In the genomic region with DNA sequence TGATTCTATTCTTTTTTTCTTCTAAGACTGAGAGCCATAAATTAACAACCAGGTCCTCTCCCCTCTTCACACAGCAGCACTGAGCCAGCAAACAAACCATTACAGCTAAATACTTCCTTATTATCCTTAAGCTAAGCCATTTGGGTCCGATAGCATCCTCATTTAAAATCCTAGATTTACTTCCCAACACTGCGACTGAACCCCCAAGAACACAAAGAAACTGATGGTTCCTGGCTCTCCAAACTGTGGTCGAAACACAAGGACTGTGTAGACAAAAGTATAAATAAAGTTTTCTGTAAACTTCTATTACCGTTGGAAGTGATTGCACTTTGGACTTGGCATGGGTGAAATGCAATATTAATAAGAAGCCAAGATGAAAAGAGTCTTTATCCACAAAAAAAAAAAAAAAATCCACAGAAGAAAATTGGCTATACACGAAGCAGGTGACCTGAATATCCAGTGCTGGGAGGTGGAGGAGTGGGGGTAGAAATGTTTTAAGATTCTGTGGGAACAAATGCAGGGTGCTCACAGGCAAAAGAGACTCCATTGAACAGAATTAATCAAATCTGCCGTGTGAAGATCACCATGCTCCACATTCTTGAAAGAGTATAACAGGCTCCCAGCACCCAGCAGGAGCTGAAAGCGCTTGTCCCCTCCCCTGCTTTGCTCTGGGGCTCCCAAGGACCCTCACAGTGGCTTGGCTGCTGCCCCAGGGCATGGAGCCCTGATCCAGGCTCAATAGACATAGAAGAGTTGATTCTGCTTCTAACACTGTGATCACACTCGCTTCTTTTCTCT, we compare ENCODE assay signal across 8 mouse cellular contexts. TPM values are rescaled to one million over a fixed set of nuclear protein-coding genes. Genes with fewer than 3 reads are reported as not detected.
DNase-seq lines count a peak whose midpoint lies in the region; ATAC-seq lines count a peak whose summit lies in the region.

No protein-coding gene starts in this region.

- no peak for ATAC-seq in megakaryocyte progenitor cell, adult 5-6 weeks (replicated peaks; ENCODE audit: poor library complexity)

- DNase-seq in embryo, embryonic 10.5 days (ENCODE audit: low spot score) = peak; percentile 45
- DNase-seq in frontal cortex, postnatal 10 days (ENCODE audit: low spot score in 2 of 2) = peak; percentile 43 to 67
- peak; percentile 39 for DNase-seq in left cerebral cortex, adult 11 months (ENCODE audit: low spot score)
- DNase-seq in retina, embryonic 14.5 days (ENCODE audit: low spot score) = peak; percentile 12
- no peak for DNase-seq in spleen, postnatal 4 days (ENCODE audit: low spot score in 2 of 2)
- no peak for DNase-seq in urinary bladder, adult 18-20 months (ENCODE audit: low spot score in 2 of 2)
- DNase-seq in gastrocnemius, adult 18-20 months (ENCODE audit: low spot score) = no peak

RNA-seq across cellular contexts. Expression of a gene that starts 21.7 kb away (rescaled TPM):
- total RNA-seq in gastrocnemius, adult 18-20 months (2021) = under 1 TPM in 1 of 2 experiments, not detected in 1; 0.05 TPM
- 1.4 and 2.0 TPM in 2 replicates for total RNA-seq in megakaryocyte progenitor cell, adult 5-6 weeks (2015)
- total RNA-seq in megakaryocyte progenitor cell, adult 5-6 weeks (2017) = 1.7 and 4.7 TPM in 2 replicates

Comparison
In these comparisons a context has a peak if more than half of its experiments do, and no peak if none do; other contexts are left out.
1. DNase-seq: peak in embryo, embryonic 10.5 days (single experiment), frontal cortex, postnatal 10 days (2 of 2), left cerebral cortex, adult 11 months (single experiment) and retina, embryonic 14.5 days (single experiment); none in spleen, postnatal 4 days (0 of 2), urinary bladder, adult 18-20 months (0 of 2) and gastrocnemius, adult 18-20 months (single experiment).